Mouse (Mus musculus) testis, adult 2 months (tissue): ENCODE data around the gene Papss1.

Source experiments
- CTCF ChIP-seq: fragments of 200-500 bp; IDR thresholded peaks from 2 replicates; pipeline ENCODE4 v1.5.1; 2012; ENCODE audit warnings: low read depth, mild to moderate bottlenecking, inconsistent platforms, low read length, moderate library complexity; ENCODE audit not compliant: control insufficient read depth, insufficient read depth, insufficient replicate concordance
- POLR2A ChIP-seq: fragments of 200-500 bp; IDR thresholded peaks from 2 replicates; pipeline ENCODE4 v1.6.1; 2012; ENCODE audit warnings: low read depth, mild to moderate bottlenecking, inconsistent platforms, low read length, moderate library complexity; ENCODE audit not compliant: control insufficient read depth

- TF ChIP-seq POLR2A: no peak
- no peak for TF ChIP-seq CTCF
These were observed 62.9 kb downstream of the Papss1 start for GRCm38 (mm10) chr3:131627476-131627875.
